Mouse (Mus musculus) midbrain, embryonic 11.5 days (tissue): ENCODE data around the gene Arid5b. TPM values are rescaled to one million over a fixed set of nuclear protein-coding genes. Genes with fewer than 3 reads are reported as not detected.

Source experiments
- ATAC-seq: fragments of 200-750 bp; cut with Nextera tagmentation; 2 replicates; pipeline ENCODE4 v1.8.0; 2017; ENCODE audit warnings: moderate TSS enrichment, moderate library complexity; ENCODE audit not compliant: low FRiP score
- DNase-seq: peaks from one replicate; pipeline ENCODE4 v3.0.0; 2015; ENCODE audit warnings: low spot score; ENCODE audit errors: missing footprints
- H3K27ac ChIP-seq: fragments of 300-500 bp; sonication (generic); 2 replicates; pipeline ENCODE4 v1.5.1; 2014; ENCODE audit warnings: low read depth, low read length
- H3K27me3 ChIP-seq: fragments of 300-500 bp; sonication (generic); 2 replicates; pipeline ENCODE4 v1.6.1; 2014; ENCODE audit warnings: mild to moderate bottlenecking, low read length, moderate library complexity, mixed read lengths; ENCODE audit not compliant: control insufficient read depth, insufficient read depth
- H3K36me3 ChIP-seq: fragments of 300-500 bp; sonication (generic); 2 replicates; pipeline ENCODE4 v1.6.1; 2014; ENCODE audit warnings: mild to moderate bottlenecking, low read length, moderate library complexity, mixed read lengths; ENCODE audit not compliant: control insufficient read depth, insufficient read depth
- H3K4me1 ChIP-seq: fragments of 300-500 bp; sonication (generic); 2 replicates; pipeline ENCODE4 v1.6.1; 2014; ENCODE audit warnings: low read length; ENCODE audit not compliant: control insufficient read depth, insufficient read depth
- H3K4me2 ChIP-seq: fragments of 300-500 bp; sonication (generic); 2 replicates; pipeline ENCODE4 v1.6.1; 2014; ENCODE audit warnings: mild to moderate bottlenecking, moderate library complexity
- H3K4me3 ChIP-seq: fragments of 300-500 bp; sonication (generic); 2 replicates; pipeline ENCODE4 v1.5.1; 2014; ENCODE audit warnings: low read depth, low read length
- H3K9ac ChIP-seq: fragments of 300-500 bp; sonication (generic); 2 replicates; pipeline ENCODE4 v1.6.1; 2014; ENCODE audit warnings: low read length
- H3K9me3 ChIP-seq: fragments of 300-500 bp; sonication (generic); 2 replicates; pipeline ENCODE4 v1.6.1; 2016; ENCODE audit warnings: low read length; ENCODE audit not compliant: control insufficient read depth
- WGBS: fragments of 180-500 bp; shearing (Covaris S2); extraction: QIAGEN DNeasy Blood & Tissue Kit; methylation state at CpG from one replicate; pipeline ENCODE4 v1.1.7; 2014; 5-methylcytosine and 5-hydroxymethylcytosine counted together
- polyA plus RNA-seq: library from polyadenylated mRNA; unstranded; fragments of >200 nt; fragmentation: Nextera tagmentation; extraction: Ambion mirVana; gene quantifications from 2 replicates; pipeline ENCODE4 v1.2.1, GENCODE M21; 2014

Arid5b gene
- polyA plus RNA-seq, 1 experiment from 2014 or later = 13.4 TPM

- Histone ChIP-seq H3K36me3 (no peaks in the 10 kb centered on the region), H3K4me2 (no peak overlapping the region), H3K4me3 (no peak overlapping the region), H3K9me3 (no peaks in the 10 kb centered on the region), H3K4me1 (no peaks in the 10 kb centered on the region), H3K27ac (no peak overlapping the region), H3K27me3 (no peaks in the 10 kb centered on the region), H3K9ac (no peak overlapping the region)
- 80% methylated on average over 3 of the region's 3 CpGs for WGBS
- no peak for DNase-seq
- ATAC-seq = no peak
Measured at GRCm38 (mm10) chr10:68256134-68256533, 22.4 kb downstream of the Arid5b start.

- Histone ChIP-seq H3K9ac (no peak overlapping the region), H3K4me2 (no peak overlapping the region), H3K27ac (no peak overlapping the region), H3K36me3 (no peaks in the 10 kb centered on the region), H3K4me3 (no peak overlapping the region), H3K4me1 (peaks cover 4% of the 10 kb centered on the region; the same call in 1 of the 2 replicates), H3K27me3 (no peaks in the 10 kb centered on the region), H3K9me3 (no peaks in the 10 kb centered on the region)
- ATAC-seq = no peak
- WGBS = 84% methylated on average over 7 of the region's 7 CpGs
- no peak for DNase-seq
Measured at GRCm38 (mm10) chr10:68253452-68254117, 25.0 kb downstream of the Arid5b start.

GRCm38 (mm10) chr10:68252650-68253049 lies 25.9 kb downstream of the Arid5b start:
- H3K4me1 ChIP-seq = peaks cover 5% of the 10 kb centered on the region; the same call in 1 of the 2 replicates
- no peaks in the 10 kb centered on the region for H3K9me3 ChIP-seq
- DNase-seq (no peak), ATAC-seq (no peak)
- H3K9ac ChIP-seq = no peak overlapping the region
- H3K4me2 ChIP-seq = no peak overlapping the region
- no peaks in the 10 kb centered on the region for H3K36me3 ChIP-seq
- no peak overlapping the region for H3K4me3 ChIP-seq
- WGBS = 94% methylated on average over 4 of the region's 4 CpGs
- H3K27me3 ChIP-seq = no peaks in the 10 kb centered on the region
- no peak overlapping the region for H3K27ac ChIP-seq

- H3K4me3 ChIP-seq = no peak overlapping the region
- peaks cover 5% of the 10 kb centered on the region; the same call in 1 of the 2 replicates for H3K4me1 ChIP-seq
- no peaks in the 10 kb centered on the region for H3K27me3 ChIP-seq
- no peak overlapping the region for H3K9ac ChIP-seq
- WGBS = 55% methylated on average over 6 of the region's 6 CpGs
- no peak overlapping the region for H3K4me2 ChIP-seq
- DNase-seq (no peak), ATAC-seq (no peak)
- no peaks in the 10 kb centered on the region for H3K9me3 ChIP-seq
- H3K27ac ChIP-seq = no peak overlapping the region
- no peaks in the 10 kb centered on the region for H3K36me3 ChIP-seq
Measured at GRCm38 (mm10) chr10:68249355-68249782, 29.2 kb downstream of the Arid5b start.

GRCm38 (mm10) chr10:68248281-68249015 lies 30.1 kb downstream of the Arid5b start:
- no peak overlapping the region for H3K4me3 ChIP-seq
- ATAC-seq = peak; percentile 66; the same call in 1 of the 2 replicates

GRCm38 (mm10) chr10:68247490-68248280 lies 30.9 kb downstream of the Arid5b start:
- Histone ChIP-seq H3K4me1 (peaks cover 5% of the 10 kb centered on the region; the same call in 1 of the 2 replicates), H3K4me2 (no peak overlapping the region), H3K9ac (no peak overlapping the region), H3K36me3 (no peaks in the 10 kb centered on the region), H3K27me3 (no peaks in the 10 kb centered on the region), H3K4me3 (no peak overlapping the region), H3K9me3 (no peaks in the 10 kb centered on the region), H3K27ac (no peak overlapping the region)
- DNase-seq (no peak), ATAC-seq (no peak)
- WGBS = 86% methylated on average over 4 of the region's 4 CpGs

More at GRCm38 (mm10) chr10:68248281-68249015, 30.1 kb downstream of the Arid5b start:
- no peak overlapping the region for H3K9ac ChIP-seq
- no peak overlapping the region for H3K4me2 ChIP-seq
- DNase-seq = peak; percentile 87
- no peaks in the 10 kb centered on the region for H3K9me3 ChIP-seq
- 51% methylated on average over 9 of the region's 9 CpGs for WGBS
- H3K36me3 ChIP-seq = no peaks in the 10 kb centered on the region
- H3K27me3 ChIP-seq = no peaks in the 10 kb centered on the region
- H3K4me1 ChIP-seq = peaks cover 5% of the 10 kb centered on the region; the same call in 1 of the 2 replicates
- H3K27ac ChIP-seq = no peak overlapping the region

- no peak for DNase-seq
- Histone ChIP-seq H3K9ac (no peak overlapping the region), H3K27ac (no peak overlapping the region), H3K36me3 (no peaks in the 10 kb centered on the region), H3K4me1 (peaks cover 5% of the 10 kb centered on the region; the same call in 1 of the 2 replicates), H3K4me3 (no peak overlapping the region), H3K9me3 (no peaks in the 10 kb centered on the region), H3K4me2 (no peak overlapping the region), H3K27me3 (no peaks in the 10 kb centered on the region)
- WGBS = 80% methylated on average over 7 of the region's 7 CpGs
- ATAC-seq = no peak
Measured at GRCm38 (mm10) chr10:68246603-68247247, 31.8 kb downstream of the Arid5b start.

- no peak overlapping the region for H3K27ac ChIP-seq
- H3K36me3 ChIP-seq = no peaks in the 10 kb centered on the region
- H3K9ac ChIP-seq = no peak overlapping the region
- H3K4me3 ChIP-seq = no peak overlapping the region
- DNase-seq (no peak), ATAC-seq (no peak)
- no peaks in the 10 kb centered on the region for H3K4me1 ChIP-seq
- no peaks in the 10 kb centered on the region for H3K9me3 ChIP-seq
- H3K4me2 ChIP-seq = no peak overlapping the region
- WGBS = 90% methylated on average over 13 of the region's 13 CpGs
- no peaks in the 10 kb centered on the region for H3K27me3 ChIP-seq
Measured at GRCm38 (mm10) chr10:68240804-68241485, 37.6 kb downstream of the Arid5b start.
